Mouse (Mus musculus) neural tube, embryonic 12.5 days (tissue): ENCODE measurements around the gene Gsx1. TPM values are rescaled to one million over a fixed set of nuclear protein-coding genes. Genes with fewer than 3 reads are reported as not detected.

Source experiments
- ATAC-seq: fragments of 200-750 bp; cut with Nextera tagmentation; 2 replicates; pipeline ENCODE4 v1.8.0; 2017; ENCODE audit warnings: low read depth, mild to moderate bottlenecking, moderate TSS enrichment, moderate library complexity; ENCODE audit not compliant: low FRiP score
- H3K27ac ChIP-seq: fragments of 300-500 bp; sonication (generic); 2 replicates; pipeline ENCODE4 v1.5.1; 2016
- H3K27me3 ChIP-seq: fragments of 300-500 bp; sonication (generic); replicated peaks from 2 replicates; pipeline ENCODE4 v1.6.1; 2016; ENCODE audit warnings: mild to moderate bottlenecking
- H3K36me3 ChIP-seq: fragments of 300-500 bp; sonication (generic); 2 replicates; pipeline ENCODE4 v1.6.1; 2016; ENCODE audit warnings: mild to moderate bottlenecking
- H3K4me1 ChIP-seq: fragments of 300-500 bp; sonication (generic); 2 replicates; pipeline ENCODE4 v1.6.1; 2016
- H3K4me2 ChIP-seq: fragments of 300-500 bp; sonication (generic); replicated peaks from 2 replicates; pipeline ENCODE4 v1.6.1; 2016; ENCODE audit warnings: mild to moderate bottlenecking
- H3K4me3 ChIP-seq: fragments of 300-500 bp; sonication (generic); 2 replicates; pipeline ENCODE4 v1.5.1; 2016
- H3K9ac ChIP-seq: fragments of 300-500 bp; sonication (generic); 2 replicates; pipeline ENCODE4 v1.6.1; 2016; ENCODE audit warnings: mild to moderate bottlenecking
- H3K9me3 ChIP-seq: fragments of 300-500 bp; sonication (generic); 2 replicates; pipeline ENCODE4 v1.6.1; 2016; ENCODE audit warnings: mild to moderate bottlenecking
- WGBS: fragments of 180-500 bp; shearing (Covaris S2); methylation state at CpG from one replicate; pipeline ENCODE4 v1.1.7; 2016; 5-methylcytosine and 5-hydroxymethylcytosine counted together
- polyA plus RNA-seq: library from polyadenylated mRNA; unstranded; fragments of >200 nt; fragmentation: Nextera tagmentation; extraction: Ambion mirVana; gene quantifications from 2 replicates; pipeline ENCODE4 v1.2.1, GENCODE M21; 2016

Gsx1 gene
- polyA plus RNA-seq, 1 experiment from 2014 or later = 15.7 TPM

DNA sequence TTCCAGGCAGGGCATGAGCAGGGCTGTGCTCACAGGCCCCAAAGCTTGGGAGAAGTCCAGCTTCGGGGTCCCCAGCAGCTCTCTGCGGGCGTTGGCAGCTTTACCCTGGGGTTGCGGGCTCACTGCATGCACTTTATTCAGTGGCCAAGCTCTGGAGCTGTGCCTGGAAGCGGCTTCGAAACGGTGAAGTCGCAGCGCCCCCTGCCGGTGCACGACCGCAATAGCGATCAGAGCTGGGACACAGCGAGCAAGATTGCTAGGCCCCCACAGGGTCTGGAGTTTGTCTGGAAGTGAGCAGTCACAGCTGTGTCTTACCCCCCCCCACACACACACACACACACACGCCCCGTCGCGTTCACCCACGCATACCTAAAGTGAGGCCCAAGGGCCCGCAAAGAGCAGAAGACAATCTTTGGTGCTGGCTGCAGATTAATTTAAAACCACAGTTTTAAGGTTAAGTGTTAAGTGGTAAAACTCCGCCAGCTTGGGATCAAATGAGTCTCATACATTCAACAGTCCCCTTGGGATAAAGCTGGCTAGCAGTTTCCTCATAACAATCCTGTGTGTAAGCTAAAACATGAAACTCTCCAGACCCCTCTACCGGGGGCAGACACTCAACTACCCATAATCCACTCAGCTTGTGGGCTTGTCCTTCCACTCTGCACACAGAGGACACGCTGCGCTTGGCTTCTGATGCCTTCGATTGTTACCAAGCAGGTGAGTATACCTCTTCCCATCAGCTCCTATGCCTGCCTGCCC lies 39.0 kb downstream of the Gsx1 start:
- peak; percentile 78; the same call in 1 of the 2 replicates for ATAC-seq
- H3K4me2 ChIP-seq = no peak overlapping the region; the same call in 1 of the 2 replicates
- H3K4me1 ChIP-seq = peaks cover 28% of the 10 kb centered on the region
- no peak overlapping the region for H3K27ac ChIP-seq
- WGBS = 18% methylated on average over 25 of the region's 25 CpGs
- peaks cover 50% of the 10 kb centered on the region for H3K27me3 ChIP-seq
- H3K36me3 ChIP-seq = no peaks in the 10 kb centered on the region
- no peaks in the 10 kb centered on the region for H3K9me3 ChIP-seq
- no peak overlapping the region for H3K4me3 ChIP-seq
- H3K9ac ChIP-seq = no peak overlapping the region

DNA sequence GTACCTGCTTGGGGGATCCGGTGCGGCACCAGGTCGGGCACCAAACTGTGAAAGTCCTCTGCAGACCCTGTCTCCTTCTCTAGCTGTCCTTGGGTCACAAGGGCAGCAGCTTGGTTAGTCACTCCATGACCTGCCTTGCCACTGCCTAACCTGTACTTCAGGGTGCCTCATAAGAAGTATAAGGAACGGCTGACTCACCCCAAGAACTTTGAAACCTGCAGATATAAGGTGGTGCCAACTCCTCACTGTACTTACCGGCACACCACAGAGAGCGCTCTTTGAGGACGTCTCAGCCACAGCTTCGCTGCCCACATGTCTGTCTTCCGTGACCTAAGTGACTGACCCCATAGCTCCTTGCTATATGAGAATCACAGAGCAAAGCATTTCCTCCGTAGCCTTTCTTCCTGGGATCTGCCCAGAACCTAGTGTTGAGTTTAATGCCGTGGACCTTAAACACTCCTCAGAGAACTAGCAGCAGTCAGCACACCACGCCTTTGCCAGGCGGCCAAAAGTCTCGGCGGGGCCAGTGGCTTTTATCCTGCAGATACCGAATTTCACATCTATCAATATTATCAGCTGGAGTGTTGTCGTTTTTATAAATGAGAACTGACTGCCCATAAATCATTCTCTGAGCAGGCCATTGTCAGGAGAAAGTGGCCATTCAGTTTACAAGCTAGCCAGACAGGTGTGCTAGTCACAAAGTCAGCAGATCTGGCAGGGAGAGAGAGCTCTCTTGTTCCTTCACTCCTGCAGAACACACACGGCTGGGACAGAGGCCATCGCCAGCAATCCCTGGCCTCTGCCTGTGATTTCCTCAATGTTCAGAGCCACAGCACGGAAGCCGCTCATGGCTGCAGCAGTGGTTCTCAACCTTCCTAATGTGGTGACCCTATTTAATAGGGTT lies 47.2 kb downstream of the Gsx1 start:
- Histone ChIP-seq H3K9me3 (no peaks in the 10 kb centered on the region), H3K4me2 (no peak overlapping the region), H3K27ac (no peak overlapping the region), H3K9ac (no peak overlapping the region), H3K4me1 (no peaks in the 10 kb centered on the region), H3K27me3 (peaks cover 3% of the 10 kb centered on the region; the same call in 1 of the 2 replicates), H3K36me3 (no peaks in the 10 kb centered on the region), H3K4me3 (no peak overlapping the region)
- WGBS = 54% methylated on average over 21 of the region's 21 CpGs
- ATAC-seq = no peak

Other genes with a start within 250 kb of the Gsx1 start
- 92.8 and 98.4 TPM in 2 replicates for gene Gtf3a, start 240.0 kb upstream of the Gsx1 start, polyA plus RNA-seq
- gene Mtif3, start 224.9 kb upstream of the Gsx1 start, polyA plus RNA-seq = 26.8 and 28.9 TPM in 2 replicates
- 7.2 and 9.0 TPM in 2 replicates for gene Lnx2, start 112.1 kb upstream of the Gsx1 start, polyA plus RNA-seq
- 94.5 and 102 TPM in 2 replicates for gene Polr1d, start 111.6 kb upstream of the Gsx1 start, polyA plus RNA-seq
- not detected in 2 replicates for gene Pdx1, start 81.3 kb downstream of the Gsx1 start, polyA plus RNA-seq
- not detected in 2 replicates for gene Cdx2, start 118.6 kb downstream of the Gsx1 start, polyA plus RNA-seq
- not detected in 2 replicates for gene Urad, start 133.7 kb downstream of the Gsx1 start, polyA plus RNA-seq
- gene Flt3, start 211.8 kb downstream of the Gsx1 start, polyA plus RNA-seq = 0.15 and 0.49 TPM in 2 replicates
- gene Pan3, start 241.5 kb downstream of the Gsx1 start, polyA plus RNA-seq = 45.3 and 54.8 TPM in 2 replicates